Mouse (Mus musculus): Measurements from ENCODE around the gene Snx27.
A peak's percentile ranks its signal among the peaks of the same experiment; 100 is the strongest.

Snx27 gene

DNA sequence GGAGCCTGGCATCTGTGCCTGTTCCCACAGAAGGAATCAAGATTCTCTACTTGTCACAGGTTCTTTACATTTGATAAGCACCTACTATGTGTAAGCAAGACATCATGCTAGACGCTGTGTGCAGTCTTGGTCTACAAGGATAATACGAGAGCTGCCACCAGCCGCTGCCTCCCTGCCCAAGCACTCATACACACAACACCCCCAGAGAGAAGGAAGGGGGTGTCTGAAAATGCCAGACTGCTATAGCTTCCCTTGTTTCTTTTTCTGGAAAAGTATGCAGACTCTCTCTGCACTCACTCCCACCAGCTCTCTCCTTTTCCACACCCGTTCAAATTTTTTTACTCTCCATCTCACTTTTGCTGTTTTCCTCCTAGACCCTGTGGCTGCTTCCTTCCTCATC, 105.1 kb downstream of the Snx27 start:
- no peak for DNase-seq (ENCODE audit: low read depth, low spot score)

DNA sequence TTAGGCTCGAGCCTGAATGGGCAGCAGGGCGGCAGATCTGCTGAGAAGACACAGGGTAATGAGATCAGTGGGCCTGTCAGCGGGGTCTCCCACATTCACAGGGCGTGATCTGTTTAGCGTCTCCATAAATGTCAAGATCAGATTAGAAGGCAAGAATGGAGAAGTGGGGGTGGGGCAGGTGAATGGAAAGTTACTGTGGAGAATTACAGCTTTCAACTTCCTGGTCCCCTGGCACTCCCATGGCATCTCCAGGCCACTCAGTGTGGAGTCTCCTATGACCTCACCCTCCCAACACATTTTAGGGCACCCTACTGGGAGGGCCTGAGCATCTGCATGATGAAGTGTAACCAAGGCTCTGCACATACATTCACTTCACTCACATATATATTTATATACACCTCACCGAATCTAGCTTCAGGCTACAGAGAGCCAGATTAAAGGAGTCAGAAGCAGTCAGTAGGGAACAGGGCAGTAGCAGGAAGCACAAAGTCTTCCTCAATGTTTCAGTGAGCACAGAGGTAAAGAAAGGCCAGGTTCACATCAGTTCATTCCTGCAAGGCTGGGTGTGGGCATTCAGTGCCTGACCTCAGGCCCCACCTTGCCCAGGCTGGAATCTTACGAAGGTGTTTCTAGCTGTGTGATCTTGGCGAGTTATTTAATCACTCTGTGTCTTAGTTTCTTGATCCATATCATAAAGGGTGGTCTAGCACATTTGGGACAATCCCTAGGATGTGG, 106.0 kb downstream of the Snx27 start:
- no peak for DNase-seq (ENCODE audit: low read depth, low spot score)

DNA sequence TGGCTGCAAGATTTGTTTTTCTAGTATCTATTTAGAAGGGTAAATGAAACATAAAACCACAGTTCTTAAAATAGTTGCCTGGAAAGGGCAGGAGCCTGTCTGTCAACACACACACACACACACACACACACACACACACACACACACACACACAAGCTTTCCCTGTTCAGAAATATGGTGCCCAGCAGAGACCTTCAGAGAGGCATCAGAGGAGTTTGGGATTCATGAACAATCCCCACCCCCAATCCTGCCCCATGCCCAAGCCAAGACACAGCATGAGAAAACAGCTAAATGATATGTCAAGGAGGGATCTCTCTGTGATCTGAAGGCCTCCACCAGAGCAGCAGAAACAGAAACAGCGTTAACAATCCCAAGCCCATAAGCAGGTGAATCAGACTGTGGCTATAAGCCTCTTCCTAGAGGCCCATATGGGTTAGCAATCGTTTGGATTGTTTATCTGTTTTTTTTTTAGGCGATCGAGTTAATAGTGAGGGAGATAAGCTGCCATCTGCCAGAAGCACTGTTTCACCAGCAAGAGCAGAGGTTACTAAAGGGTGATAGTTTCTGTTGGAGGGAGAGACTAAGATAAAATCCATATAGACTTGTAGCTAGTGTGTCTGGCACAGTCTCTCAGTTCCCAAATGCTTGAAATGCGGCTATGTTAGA, 108.8 kb downstream of the Snx27 start:
- DNase-seq (ENCODE audit: low read depth, low spot score) = no peak

DNA sequence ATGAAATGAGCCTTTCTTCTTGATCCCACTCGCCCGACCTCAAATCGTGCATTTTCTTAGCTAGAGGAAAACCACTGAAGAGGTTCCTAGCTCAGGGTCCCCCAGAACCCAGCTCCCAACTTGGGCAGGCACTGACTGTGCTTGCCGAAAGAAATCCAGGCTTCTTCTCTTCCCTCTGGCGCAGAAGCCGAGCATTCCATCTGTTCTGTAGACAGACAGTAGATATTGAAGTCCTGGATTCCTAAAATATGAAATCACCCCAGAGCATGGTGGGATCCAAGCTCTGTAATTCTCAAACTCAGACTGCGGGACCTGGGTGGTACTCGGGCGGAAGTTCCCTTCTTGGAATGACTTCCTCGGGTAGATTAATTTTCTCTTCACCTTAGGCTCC, 109.4 kb downstream of the Snx27 start:
- DNase-seq (ENCODE audit: low read depth, low spot score) = no peak

DNA sequence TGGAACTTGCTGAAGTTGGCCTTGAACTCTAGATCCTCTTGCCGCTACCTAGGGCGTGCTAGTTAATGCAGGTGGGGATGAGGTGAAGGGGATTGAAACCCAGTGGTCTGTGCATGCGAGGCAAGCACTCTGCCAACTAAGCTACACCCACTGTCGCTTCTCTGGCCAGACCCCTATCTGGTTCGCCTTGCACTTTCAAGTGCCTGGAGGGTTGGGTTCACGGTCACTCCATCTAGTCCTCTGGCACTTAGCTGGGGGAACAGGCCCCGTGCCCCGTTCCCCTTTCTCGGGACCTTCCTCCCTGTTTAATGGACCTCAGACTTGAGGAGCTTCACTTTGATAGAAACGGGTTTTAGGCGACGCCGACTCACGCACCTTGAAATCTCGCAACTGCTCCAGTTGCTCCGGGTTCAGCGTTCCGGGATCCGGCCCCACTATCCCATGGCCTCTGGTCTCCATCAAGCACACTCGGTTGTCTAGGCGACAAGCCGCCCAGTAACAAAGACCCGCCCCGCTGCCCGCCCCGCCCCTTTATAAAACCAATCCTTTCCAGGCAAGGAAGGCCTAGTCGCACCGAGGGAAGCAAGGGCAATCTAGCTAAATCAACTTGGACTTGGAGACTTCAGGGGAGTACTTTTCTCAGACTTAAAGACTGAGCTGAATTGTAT, 109.9 kb downstream of the Snx27 start:
- no peak for DNase-seq (ENCODE audit: low read depth, low spot score)

DNA sequence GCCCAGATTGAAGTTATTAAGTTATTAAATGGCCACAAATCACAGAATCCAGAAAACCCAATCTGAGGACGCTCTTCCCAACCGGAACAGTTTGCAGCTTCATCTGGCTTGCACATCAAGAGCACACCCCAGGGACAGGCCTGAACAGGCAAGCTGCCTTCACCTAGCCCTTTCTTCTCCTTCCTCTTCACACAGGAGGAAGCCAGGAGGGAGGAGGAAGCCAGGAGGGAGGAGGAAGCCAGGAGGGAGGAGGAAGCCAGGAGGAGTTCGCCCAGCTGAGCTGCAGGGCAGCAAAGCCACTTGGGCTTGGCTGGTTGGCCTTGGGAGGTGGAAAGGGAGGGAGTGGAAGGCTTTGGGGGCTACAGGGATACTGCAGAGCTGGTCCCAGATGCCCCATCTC, 113.6 kb downstream of the Snx27 start:
- no peak for DNase-seq (ENCODE audit: low read depth, low spot score)

DNA sequence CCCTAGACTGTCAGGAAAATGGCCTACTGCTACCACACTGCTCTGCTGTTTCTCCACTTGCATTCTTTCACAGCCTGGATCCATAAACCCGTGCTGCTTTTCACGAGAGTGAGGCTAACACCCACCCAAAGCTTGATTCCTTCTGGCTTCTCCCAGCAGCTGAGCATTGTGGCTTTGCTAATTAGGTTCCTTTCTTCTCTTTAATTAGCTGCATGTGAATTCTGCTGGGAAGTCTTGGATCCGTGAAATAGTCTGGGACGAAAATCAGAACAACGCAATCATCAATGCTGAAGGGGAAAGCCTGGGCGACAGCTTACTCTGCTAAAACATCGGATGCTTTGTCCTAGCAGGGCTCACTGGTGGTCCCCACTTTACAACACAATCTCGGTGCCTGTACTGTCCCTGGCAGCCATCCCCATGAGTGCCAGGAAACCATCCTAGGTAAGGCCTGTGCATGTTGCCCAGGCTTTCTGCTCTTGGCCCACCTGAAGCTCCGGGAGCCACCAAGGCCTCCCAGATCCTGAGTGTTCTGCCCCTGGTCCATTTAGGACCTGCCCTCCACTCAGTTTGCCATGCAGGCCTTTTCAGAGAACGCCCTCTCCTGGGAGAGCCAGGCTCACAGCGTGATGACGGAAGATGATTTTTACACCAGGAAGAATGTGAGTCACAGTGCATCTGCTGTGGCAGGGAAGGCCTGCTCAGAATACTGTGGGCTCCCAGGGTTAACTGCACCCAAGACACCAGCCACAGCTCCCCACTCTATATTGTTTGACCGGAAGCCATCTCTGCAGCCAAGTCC, 116.7 kb downstream of the Snx27 start:
- DNase-seq (ENCODE audit: low read depth, low spot score) = no peak

DNA sequence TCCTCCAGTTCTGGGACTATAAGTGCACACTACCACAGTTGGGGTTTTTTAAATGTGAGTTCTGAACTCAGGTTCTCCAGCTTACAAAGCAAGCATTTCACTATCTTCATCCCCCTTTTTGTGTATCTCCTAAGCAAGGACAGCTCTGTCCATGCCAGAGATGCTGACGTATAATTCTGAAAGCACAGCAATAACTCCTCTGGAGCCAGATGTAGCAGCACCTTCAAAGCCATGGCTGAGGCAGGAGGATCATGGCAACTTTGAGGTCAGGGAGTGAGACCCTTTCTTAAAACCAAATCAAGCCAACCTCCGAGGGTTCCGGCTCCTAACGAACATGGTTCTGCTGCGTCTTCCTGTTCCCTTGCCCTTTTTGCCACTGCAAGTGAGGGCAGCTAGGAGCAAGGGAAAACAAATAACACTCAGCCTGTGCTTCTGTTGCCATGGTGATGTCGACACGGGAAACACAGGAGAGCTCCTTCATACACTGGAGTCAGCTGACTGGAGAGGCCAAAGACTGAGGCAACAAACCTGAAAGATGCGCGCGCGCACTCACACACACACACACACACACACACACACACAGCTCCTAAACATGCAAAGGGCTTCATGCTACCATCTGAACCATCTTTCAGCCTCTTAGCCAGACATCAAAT, 118.5 kb downstream of the Snx27 start:
- no peak for DNase-seq (ENCODE audit: low read depth, low spot score)

DNA sequence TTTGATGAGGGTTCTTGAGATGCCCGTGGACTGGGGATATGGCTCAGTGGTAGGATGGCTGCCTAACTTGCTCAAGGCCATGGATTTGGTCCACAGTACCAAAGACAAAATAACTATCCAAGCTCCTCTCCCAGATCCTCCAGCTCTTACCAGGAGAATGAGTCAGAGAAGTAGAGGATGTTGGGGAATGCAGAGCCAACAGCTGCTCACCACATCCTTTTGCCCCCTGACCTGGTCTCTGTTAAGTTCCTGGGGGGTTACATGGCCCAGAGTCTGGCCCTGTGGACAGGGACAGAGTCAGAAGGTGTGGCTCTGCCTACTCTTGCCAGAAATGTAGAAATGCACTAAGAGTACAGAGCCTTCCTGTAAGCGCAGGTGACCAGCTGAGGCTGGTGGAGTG, 122.7 kb downstream of the Snx27 start:
- no peak for DNase-seq (ENCODE audit: low read depth, low spot score)

DNA sequence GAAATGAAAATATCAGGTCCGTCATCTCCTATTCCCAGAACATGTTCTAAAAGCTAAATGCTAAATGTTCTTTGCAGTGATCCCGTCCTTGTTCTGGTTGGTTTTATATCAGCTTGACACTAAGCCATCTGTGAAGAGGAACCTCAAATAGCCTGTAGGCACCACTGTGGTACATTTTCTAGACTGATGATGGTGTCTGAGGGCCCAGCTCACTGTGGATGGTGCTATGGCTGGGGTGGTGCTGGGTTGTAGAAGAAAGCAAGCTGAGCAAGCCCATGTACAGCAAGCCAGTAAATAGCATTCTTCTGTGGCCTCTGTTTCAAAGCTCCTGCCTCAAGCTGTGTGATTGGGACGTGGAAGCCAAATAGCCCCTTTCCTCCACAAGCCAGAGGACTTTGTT, 125.5 kb downstream of the Snx27 start:
- DNase-seq (ENCODE audit: low read depth, low spot score) = no peak

DNA sequence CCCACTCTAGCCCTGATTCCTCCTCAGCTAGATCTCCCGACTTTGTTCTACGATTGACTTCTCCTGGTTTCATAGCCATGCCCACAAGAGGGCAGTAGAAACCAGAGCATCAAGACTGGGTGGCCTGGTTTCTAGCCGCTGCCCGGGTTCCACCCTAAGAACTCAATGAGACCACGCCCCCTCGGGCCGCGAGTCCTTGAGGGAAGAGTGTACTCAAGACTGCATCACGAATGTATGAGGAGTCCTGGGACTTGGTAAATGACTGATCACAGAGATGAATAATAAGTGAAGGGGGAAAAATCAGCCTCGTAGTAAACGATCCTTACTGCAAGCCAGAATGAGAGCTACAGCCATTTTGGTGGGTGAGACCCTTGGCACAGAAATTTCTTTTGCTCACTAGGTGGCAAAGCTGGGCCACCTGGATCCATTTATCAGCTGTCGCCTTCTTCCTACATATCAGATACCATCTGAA, 126.0 kb downstream of the Snx27 start:
- DNase-seq (ENCODE audit: low read depth, low spot score) = peak; percentile 88

DNA sequence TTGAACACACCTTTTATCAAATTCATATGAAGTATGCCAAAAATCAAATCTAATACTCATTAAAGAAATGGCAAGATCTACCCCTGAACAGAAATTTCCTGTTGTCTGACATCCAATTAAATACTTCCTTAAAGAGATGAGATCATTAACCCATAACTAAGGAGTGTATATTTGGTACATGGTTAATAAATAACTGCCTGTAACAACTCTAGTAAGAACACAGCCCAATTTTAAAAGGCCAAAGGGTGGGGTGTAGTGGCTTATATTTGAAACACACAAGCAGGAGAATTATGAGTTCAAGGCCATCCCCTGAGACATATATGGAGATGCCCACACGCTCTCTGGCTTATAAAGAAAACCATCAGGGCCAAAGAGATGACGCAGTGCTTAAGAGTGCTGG, 133.1 kb downstream of the Snx27 start:
- no peak for DNase-seq (ENCODE audit: low read depth, low spot score)

All from CD4-positive, CD25-positive, alpha-beta regulatory T cell, adult 2 months (primary cell).